Comparison of ENCODE assay signal across 15 mouse cellular contexts in genomic region chr6:28830306-28830705, GRCm38 (mm10). TPM values are rescaled to one million over a fixed set of nuclear protein-coding genes. Genes with fewer than 3 reads are reported as not detected.
DNase-seq lines count a peak whose midpoint lies in the region; ATAC-seq and TF ChIP-seq lines count a peak whose summit lies in the region.
"Had no signal": no experiment of that assay in that cellular context is flagged by ENCODE, and none has a peak within 500 bp of the region (broad histone marks: within the 10 kb centered on the region; RNA-seq: fewer than 3 reads in every experiment).

No protein-coding gene starts in this region.

- no peak for TF ChIP-seq CTCF in midbrain, postnatal 0 days (IDR thresholded peaks at IDR 0.05)

- H3K9me3 ChIP-seq in forebrain, embryonic 12.5 days, result no peaks in the 10 kb centered on the region
- H3K9me3 ChIP-seq in forebrain, embryonic 11.5 days (ENCODE audit: control insufficient read depth, low read length), result no peaks in the 10 kb centered on the region
- H3K9me3 ChIP-seq in hindbrain, embryonic 12.5 days (replicated peaks), result no peaks in the 10 kb centered on the region
- no peaks in the 10 kb centered on the region for H3K9me3 ChIP-seq in midbrain, postnatal 0 days (ENCODE audit: low read length)
- H3K9me3 ChIP-seq: embryonic facial prominence, embryonic 10.5 days; limb, embryonic 12.5 days had no signal

- peaks cover 69% of the 10 kb centered on the region for H3K4me1 ChIP-seq in forebrain, embryonic 12.5 days
- H3K4me1 ChIP-seq in forebrain, embryonic 11.5 days (replicated peaks; ENCODE audit: control insufficient read depth, insufficient read depth, low read length), result peaks cover 23% of the 10 kb centered on the region
- peaks cover 68% of the 10 kb centered on the region for H3K4me1 ChIP-seq in hindbrain, embryonic 12.5 days
- peaks cover 32% of the 10 kb centered on the region for H3K4me1 ChIP-seq in midbrain, postnatal 0 days (ENCODE audit: insufficient read depth, low read length)

- H3K9ac ChIP-seq in forebrain, embryonic 12.5 days, result no peak overlapping the region
- no peak overlapping the region for H3K9ac ChIP-seq in forebrain, embryonic 11.5 days (ENCODE audit: low read length)
- H3K9ac ChIP-seq in hindbrain, embryonic 12.5 days, result no peak overlapping the region
- H3K9ac ChIP-seq in midbrain, postnatal 0 days (replicated peaks; ENCODE audit: low read length, poor library complexity, severe bottlenecking), result 0 out of 2 replicates have a peak overlapping the region, but pooled peaks have one; percentile 3
- H3K9ac ChIP-seq: limb, embryonic 12.5 days had no signal

- H3K4me3 ChIP-seq in forebrain, embryonic 12.5 days (replicated peaks), result no peak overlapping the region
- no peak overlapping the region for H3K4me3 ChIP-seq in forebrain, embryonic 11.5 days (ENCODE audit: low read depth, low read length)
- peak overlapping the region; percentile 80; the same call in 1 of the 2 replicates for H3K4me3 ChIP-seq in hindbrain, embryonic 12.5 days
- peak overlapping the region; percentile 91; the same call in 1 of the 2 replicates for H3K4me3 ChIP-seq in midbrain, postnatal 0 days (ENCODE audit: low read depth, low read length)
- H3K4me3 ChIP-seq: limb, embryonic 12.5 days had no signal

- 91% methylated on average over 12 of the region's 12 CpGs for WGBS in forebrain, embryonic 12.5 days
- 93% methylated on average over 12 of the region's 12 CpGs for WGBS in forebrain, embryonic 11.5 days
- WGBS in hindbrain, embryonic 12.5 days, result 85% methylated on average over 12 of the region's 12 CpGs
- 91% methylated on average over 12 of the region's 12 CpGs for WGBS in midbrain, postnatal 0 days

- H3K27ac ChIP-seq in forebrain, embryonic 12.5 days, result no peak overlapping the region
- no peak overlapping the region for H3K27ac ChIP-seq in forebrain, embryonic 11.5 days (ENCODE audit: low read depth, low read length)
- H3K27ac ChIP-seq in hindbrain, embryonic 12.5 days, result no peak overlapping the region
- no peak overlapping the region for H3K27ac ChIP-seq in midbrain, postnatal 0 days (ENCODE audit: low read depth, low read length)
- H3K27ac ChIP-seq: embryonic facial prominence, embryonic 10.5 days; kidney, postnatal 0 days; limb, embryonic 12.5 days; macrophage had no signal

- DNase-seq in forebrain, embryonic 11.5 days (ENCODE audit: low spot score), result no peak
- peak; percentile 72 for DNase-seq in cerebellum, adult 9-11 months
- DNase-seq in midbrain, postnatal 0 days (ENCODE audit: low spot score), result no peak
- DNase-seq in right cerebral cortex, adult 18-20 months, result no peak
- DNase-seq: gastrocnemius, postnatal 14 days; right cerebral cortex, postnatal 25 days; thymus, postnatal 25 days had no signal

- H3K4me2 ChIP-seq in forebrain, embryonic 12.5 days, result peak overlapping the region; percentile 95
- H3K4me2 ChIP-seq in forebrain, embryonic 11.5 days (ENCODE audit: low read depth, low read length, severe bottlenecking), result no peak overlapping the region
- peak overlapping the region; percentile 97 for H3K4me2 ChIP-seq in hindbrain, embryonic 12.5 days (replicated peaks)
- peak overlapping the region; percentile 94 for H3K4me2 ChIP-seq in midbrain, postnatal 0 days (ENCODE audit: low read depth, low read length, poor library complexity, severe bottlenecking)
- H3K4me2 ChIP-seq: limb, embryonic 12.5 days had no signal

- H3K36me3 ChIP-seq in forebrain, embryonic 12.5 days (replicated peaks), result 0 out of 2 replicates have a peak, but pooled peaks cover 6% of the 10 kb centered on the region
- no peaks in the 10 kb centered on the region for H3K36me3 ChIP-seq in forebrain, embryonic 11.5 days (ENCODE audit: control insufficient read depth, insufficient read depth, low read length)
- H3K36me3 ChIP-seq in hindbrain, embryonic 12.5 days, result no peaks in the 10 kb centered on the region
- H3K36me3 ChIP-seq in midbrain, postnatal 0 days (ENCODE audit: insufficient read depth, low read length), result no peaks in the 10 kb centered on the region

- peaks cover 20% of the 10 kb centered on the region for H3K27me3 ChIP-seq in forebrain, embryonic 12.5 days
- H3K27me3 ChIP-seq in forebrain, embryonic 11.5 days (ENCODE audit: control insufficient read depth, insufficient read depth, low read length), result no peaks in the 10 kb centered on the region; the same call in 1 of the 2 replicates
- H3K27me3 ChIP-seq in hindbrain, embryonic 12.5 days, result peaks cover 12% of the 10 kb centered on the region
- no peaks in the 10 kb centered on the region for H3K27me3 ChIP-seq in midbrain, postnatal 0 days (ENCODE audit: insufficient read depth, low read length)

- ATAC-seq in forebrain, embryonic 12.5 days (ENCODE audit: low FRiP score), result no peak
- no peak for ATAC-seq in forebrain, embryonic 11.5 days (replicated peaks; ENCODE audit: low FRiP score)
- ATAC-seq in hindbrain, embryonic 12.5 days (ENCODE audit: low FRiP score), result no peak
- no peak for ATAC-seq in midbrain, postnatal 0 days (ENCODE audit: low FRiP score)
- ATAC-seq in erythroblast, adult 5-6 weeks (replicated peaks; ENCODE audit: low FRiP score, poor library complexity, severe bottlenecking), result no peak
- no peak for ATAC-seq in inflammation-experienced regulatory T-cells, adult 6 months

RNA-seq across cellular contexts. Expression of gene Lrrc4, which starts 1.2 kb away (rescaled TPM):
- polyA plus RNA-seq in forebrain, embryonic 12.5 days (2016; fragmentation: Nextera tagmentation; extraction: Ambion mirVana), result 3.0 and 3.1 TPM in 2 replicates
- polyA plus RNA-seq in forebrain, embryonic 11.5 days (2014; fragmentation: Nextera tagmentation; extraction: Ambion mirVana), result 3.6 and 3.7 TPM in 2 replicates
- 3.6 and 4.6 TPM in 2 replicates for polyA plus RNA-seq in hindbrain, embryonic 12.5 days (2016; fragmentation: Nextera tagmentation; extraction: Ambion mirVana)
- total RNA-seq in midbrain, postnatal 0 days (2014; rRNA removed), result 45.0 and 61.2 TPM in 2 replicates
- polyA plus RNA-seq in midbrain, postnatal 0 days (2015; fragmentation: Nextera tagmentation; extraction: Ambion mirVana), result 5.8 and 5.9 TPM in 2 replicates
- total RNA-seq in erythroblast, adult 5-6 weeks (2015; ENCODE audit: low replicate concordance), result not detected in 2 replicates
- not detected in 2 replicates for total RNA-seq in erythroblast, adult 5-6 weeks (2017; ENCODE audit: low replicate concordance)
- under 1 TPM in 2 of 3 experiments, not detected in 1; 0.20 to 0.31 TPM for polyA plus RNA-seq in inflammation-experienced regulatory T-cells, adult 6 months (2017; shearing (Covaris generic))

Comparison
In these comparisons a context has a peak if more than half of its experiments do, and no peak if none do; other contexts are left out.
1. H3K4me3 ChIP-seq: peak in hindbrain, embryonic 12.5 days (single experiment) and midbrain, postnatal 0 days (single experiment); none in forebrain, embryonic 12.5 days (single experiment) and forebrain, embryonic 11.5 days (single experiment).